Mouse (Mus musculus) liver, embryonic 14.5 days (tissue): ENCODE measurements around the gene Rad51b.

Experiments
- CTCF ChIP-seq: IDR thresholded peaks from 2 replicates; pipeline ENCODE4 v1.5.1; 2016; ENCODE audit warnings: antibody characterized with exemption, low read depth, control low read depth
- EP300 ChIP-seq: IDR thresholded peaks from 2 replicates; pipeline ENCODE4 v1.6.1; 2016; ENCODE audit warnings: antibody characterized with exemption, low read depth

DNA sequence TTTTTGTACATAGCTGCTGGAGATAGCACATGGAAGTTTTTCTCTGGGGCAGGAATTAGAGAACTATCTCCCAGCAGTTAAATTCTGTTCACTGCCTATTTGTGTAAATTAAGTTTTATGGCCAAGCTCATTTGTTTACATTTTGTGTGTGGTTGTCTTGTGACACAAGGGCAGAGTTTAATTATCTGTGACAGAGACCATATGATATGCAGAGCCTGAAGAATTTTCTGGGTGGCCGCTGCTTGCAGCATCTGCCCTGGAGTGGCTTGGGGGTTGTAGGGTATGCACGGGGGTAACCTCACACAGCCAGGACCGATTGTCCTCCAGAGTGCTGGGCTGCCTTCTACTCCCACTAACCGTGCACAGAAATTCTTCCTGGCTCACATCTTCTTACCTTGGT, 8.9 kb downstream of the Rad51b start:
- TF ChIP-seq EP300 (no peak), CTCF (no peak)
